Mouse (Mus musculus) thymus, adult 2 months (tissue): Measurements from ENCODE around the gene Capn2. TPM values are rescaled to one million over a fixed set of nuclear protein-coding genes. Genes with fewer than 3 reads are reported as not detected.

Experiments
- DNase-seq: peaks from one replicate; pipeline ENCODE4 v3.0.0; 2021
- H3K27ac ChIP-seq: fragments of 200-500 bp; 2 replicates; pipeline ENCODE4 v1.5.1; 2012; ENCODE audit warnings: low read length, control low read depth; ENCODE audit not compliant: control insufficient read depth, insufficient read depth
- H3K27me3 ChIP-seq: fragments of 200-500 bp; 2 replicates; pipeline ENCODE4 v1.6.1; 2012; ENCODE audit warnings: mild to moderate bottlenecking, low read length, moderate library complexity, mixed read lengths; ENCODE audit not compliant: control insufficient read depth, insufficient read depth
- H3K36me3 ChIP-seq: fragments of 200-500 bp; 2 replicates; pipeline ENCODE4 v1.6.1; 2012; ENCODE audit warnings: mild to moderate bottlenecking, low read length, moderate library complexity; ENCODE audit not compliant: control insufficient read depth, insufficient read depth
- H3K4me1 ChIP-seq: fragments of 200-500 bp; replicated peaks from 2 replicates; pipeline ENCODE4 v1.6.1; 2012; ENCODE audit warnings: low read length; ENCODE audit not compliant: control insufficient read depth, insufficient read depth
- H3K4me3 ChIP-seq: fragments of 200-500 bp; 2 replicates; pipeline ENCODE4 v1.5.1; 2012; ENCODE audit warnings: mild to moderate bottlenecking, low read length, control low read depth, moderate library complexity; ENCODE audit not compliant: control insufficient read depth, insufficient read depth
- CTCF ChIP-seq: fragments of 200-500 bp; IDR thresholded peaks from 2 replicates; pipeline ENCODE4 v1.5.1; 2012; ENCODE audit warnings: mild to moderate bottlenecking, control low read depth, low read length, moderate library complexity, borderline replicate concordance; ENCODE audit not compliant: control insufficient read depth, poor library complexity, insufficient read depth; ENCODE audit errors: extremely low read depth
- POLR2A ChIP-seq: fragments of 200-500 bp; IDR thresholded peaks from 2 replicates; pipeline ENCODE4 v1.6.1; 2012; ENCODE audit warnings: mild to moderate bottlenecking, low read length, control low read depth, moderate library complexity; ENCODE audit not compliant: control insufficient read depth, poor library complexity, insufficient read depth; ENCODE audit errors: extremely low read depth
- WGBS: fragments of 180-500 bp; shearing (Covaris S2); methylation state at CpG from one replicate; pipeline ENCODE4 v1.1.7; 2018; 5-methylcytosine and 5-hydroxymethylcytosine counted together
- polyA plus RNA-seq: library from polyadenylated mRNA; depleted of rRNA; stranded (reverse); fragments of >200 nt; gene quantifications from 2 replicates; pipeline ENCODE4 v1.2.3, GENCODE M21; 2012

Gene Capn2
- polyA plus RNA-seq, 1 experiment, result 19.4 TPM

DNA sequence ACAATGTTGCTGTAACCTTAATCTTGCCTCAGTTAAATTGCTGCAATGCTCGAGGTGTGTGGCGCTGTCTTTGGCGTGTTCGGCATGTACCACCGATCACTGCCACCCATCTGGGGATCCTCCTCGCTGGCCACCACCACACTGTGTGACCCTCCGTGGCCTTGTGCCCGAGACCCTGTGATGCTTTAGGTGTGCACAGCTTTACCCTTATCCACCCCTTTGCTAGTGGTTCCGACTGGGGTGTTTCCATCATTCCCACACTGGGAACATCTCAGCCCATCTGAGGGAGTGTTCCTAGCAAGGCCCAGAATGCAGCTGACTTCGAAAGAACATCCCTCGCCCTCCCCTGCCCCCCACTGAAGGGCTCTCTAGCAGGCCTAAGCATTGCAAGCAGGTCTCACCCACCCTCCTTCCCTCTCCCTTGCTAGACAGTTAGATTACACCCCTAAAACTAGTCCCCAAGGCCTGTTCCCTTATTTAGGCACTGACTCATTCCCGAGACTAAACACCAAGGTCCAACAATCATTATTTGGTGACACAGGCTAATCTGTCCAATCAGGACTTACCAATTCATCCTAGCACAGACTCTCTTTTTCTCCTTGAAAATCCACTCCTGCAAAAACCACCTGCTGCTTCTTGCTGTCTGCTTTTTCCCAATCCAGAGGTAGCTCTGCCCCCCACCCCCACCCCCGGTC is 14.1 kb downstream of the Capn2 start:
- no peak for TF ChIP-seq CTCF
- Histone ChIP-seq H3K36me3 (no peaks in the 10 kb centered on the region), H3K27me3 (no peaks in the 10 kb centered on the region), H3K27ac (no peak overlapping the region), H3K4me1 (peaks cover 9% of the 10 kb centered on the region), H3K4me3 (no peak overlapping the region)
- WGBS, result 84% methylated on average over 13 of the region's 13 CpGs
- no peak for DNase-seq

DNA sequence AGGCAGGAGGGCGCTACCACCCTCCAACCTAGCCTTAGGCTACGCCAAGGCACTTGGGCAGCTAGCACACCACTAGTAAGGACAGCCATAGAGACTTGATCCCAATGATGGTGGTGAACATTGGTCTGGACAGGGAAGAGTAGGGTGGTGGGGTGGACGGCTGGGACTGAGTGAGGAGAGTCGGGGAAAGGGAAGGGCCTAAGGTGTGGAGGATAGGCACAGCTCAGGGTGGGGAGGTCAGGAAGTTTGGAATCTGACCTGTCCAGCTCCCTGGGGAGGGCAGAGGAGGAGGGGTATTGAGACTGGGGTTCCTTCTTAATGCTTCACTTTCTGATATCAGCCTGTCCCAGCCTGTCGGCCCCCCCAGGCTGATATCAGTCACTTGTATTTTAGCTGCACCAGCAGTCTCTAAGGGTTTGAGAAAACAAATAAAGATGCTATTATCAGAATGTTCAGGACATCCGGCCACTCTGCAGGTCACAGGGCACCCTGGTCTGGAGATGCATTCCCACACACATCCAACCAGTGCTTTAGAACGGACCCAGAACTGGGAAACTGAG is 14.8 kb downstream of the Capn2 start:
- 94% methylated on average over 7 of the region's 7 CpGs for WGBS
- no peak for DNase-seq
- no peaks in the 10 kb centered on the region for H3K27me3 ChIP-seq
- H3K4me3 ChIP-seq, result no peak overlapping the region
- no peaks in the 10 kb centered on the region for H3K36me3 ChIP-seq
- peaks cover 9% of the 10 kb centered on the region for H3K4me1 ChIP-seq
- no peak for TF ChIP-seq CTCF
- H3K27ac ChIP-seq, result no peak overlapping the region

DNA sequence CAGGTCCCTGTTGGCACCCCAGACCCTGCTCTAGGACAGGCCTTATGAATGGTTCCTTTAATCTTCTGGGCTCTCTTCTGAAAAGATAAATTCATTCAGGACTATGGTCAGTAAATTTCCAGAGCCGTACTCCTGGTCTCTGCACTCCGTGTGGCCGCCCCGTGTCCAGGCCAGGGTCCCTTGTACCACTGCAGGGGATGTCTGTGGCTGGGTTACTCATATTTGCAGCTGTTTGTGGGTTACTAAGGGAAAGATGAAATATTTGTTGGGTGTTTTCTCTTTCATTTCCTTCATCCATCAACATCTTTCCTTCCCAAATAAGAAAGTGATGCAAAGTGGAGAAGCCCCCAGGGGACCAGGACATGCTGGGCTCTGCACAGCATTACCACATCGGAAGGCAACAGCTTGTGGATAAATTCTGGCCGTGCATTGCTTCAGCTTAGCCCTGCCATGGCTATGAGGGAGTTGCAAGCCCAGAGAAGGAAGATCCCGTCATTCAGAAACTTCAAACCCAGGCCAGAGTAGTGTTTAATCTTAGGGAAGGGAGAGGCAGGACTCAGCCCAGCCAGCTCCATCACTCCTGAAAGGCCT is 15.5 kb downstream of the Capn2 start:
- TF ChIP-seq POLR2A, result no peak
- no peak for TF ChIP-seq CTCF
- Histone ChIP-seq H3K36me3 (no peaks in the 10 kb centered on the region), H3K4me1 (peaks cover 9% of the 10 kb centered on the region), H3K4me3 (no peak overlapping the region), H3K27ac (no peak overlapping the region), H3K27me3 (no peaks in the 10 kb centered on the region)
- 90% methylated on average over 7 of the region's 7 CpGs for whole genome bisulfite sequencing
- DNase-seq, result no peak

DNA sequence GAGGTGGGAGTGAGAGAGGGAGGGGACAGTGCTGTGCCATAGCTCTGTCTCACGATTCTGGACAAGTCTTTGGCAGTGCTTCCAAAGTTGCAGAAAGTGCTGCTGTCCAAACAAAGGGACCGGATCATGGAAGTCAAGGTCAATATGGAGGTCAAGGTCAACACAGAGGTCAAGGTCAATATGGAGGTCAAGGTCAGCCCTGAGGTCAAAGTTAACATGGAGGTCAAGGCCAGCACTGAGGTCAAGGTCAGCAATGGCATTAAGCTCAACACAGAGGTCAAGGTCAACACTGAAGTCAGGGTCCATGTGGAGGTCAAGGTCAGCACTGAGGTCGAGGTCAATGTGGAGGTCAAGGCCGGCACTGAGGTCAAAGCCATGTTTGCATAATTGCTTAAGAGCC is 16.6 kb downstream of the Capn2 start:
- Histone ChIP-seq H3K4me1 (peaks cover 3% of the 10 kb centered on the region; the same call in 1 of the 2 replicates), H3K36me3 (no peaks in the 10 kb centered on the region), H3K27ac (no peak overlapping the region), H3K27me3 (no peaks in the 10 kb centered on the region), H3K4me3 (no peak overlapping the region)
- TF ChIP-seq POLR2A, result no peak
- TF ChIP-seq CTCF, result no peak
- WGBS, result 98% methylated on average over 4 of the region's 4 CpGs
- no peak for DNase-seq

DNA sequence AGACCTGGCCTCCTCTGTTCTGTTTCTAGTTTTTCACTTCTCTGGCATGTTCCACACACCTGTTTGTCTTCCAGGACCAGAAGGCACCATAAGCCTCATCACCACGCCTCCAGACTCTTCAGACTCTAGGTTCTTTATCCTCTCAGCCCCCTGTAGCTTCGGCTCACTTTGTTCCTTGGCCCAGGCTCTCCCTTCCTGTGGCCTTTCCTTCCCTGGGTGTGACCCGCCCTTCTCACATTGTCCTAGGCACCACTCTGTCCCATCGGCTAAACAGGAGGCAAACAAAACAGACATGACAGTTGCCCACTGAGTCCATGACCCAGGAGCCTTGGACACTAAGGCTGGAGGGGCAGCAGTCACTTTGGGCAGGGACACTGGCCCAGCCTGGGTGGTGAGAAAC is 17.2 kb downstream of the Capn2 start:
- Histone ChIP-seq H3K27ac (no peak overlapping the region), H3K36me3 (no peaks in the 10 kb centered on the region), H3K27me3 (no peaks in the 10 kb centered on the region), H3K4me3 (no peak overlapping the region), H3K4me1 (peaks cover 3% of the 10 kb centered on the region; the same call in 1 of the 2 replicates)
- no peak for DNase-seq
- TF ChIP-seq CTCF (no peak), POLR2A (no peak)
- WGBS, result 86% methylated on average over 4 of the region's 4 CpGs

DNA sequence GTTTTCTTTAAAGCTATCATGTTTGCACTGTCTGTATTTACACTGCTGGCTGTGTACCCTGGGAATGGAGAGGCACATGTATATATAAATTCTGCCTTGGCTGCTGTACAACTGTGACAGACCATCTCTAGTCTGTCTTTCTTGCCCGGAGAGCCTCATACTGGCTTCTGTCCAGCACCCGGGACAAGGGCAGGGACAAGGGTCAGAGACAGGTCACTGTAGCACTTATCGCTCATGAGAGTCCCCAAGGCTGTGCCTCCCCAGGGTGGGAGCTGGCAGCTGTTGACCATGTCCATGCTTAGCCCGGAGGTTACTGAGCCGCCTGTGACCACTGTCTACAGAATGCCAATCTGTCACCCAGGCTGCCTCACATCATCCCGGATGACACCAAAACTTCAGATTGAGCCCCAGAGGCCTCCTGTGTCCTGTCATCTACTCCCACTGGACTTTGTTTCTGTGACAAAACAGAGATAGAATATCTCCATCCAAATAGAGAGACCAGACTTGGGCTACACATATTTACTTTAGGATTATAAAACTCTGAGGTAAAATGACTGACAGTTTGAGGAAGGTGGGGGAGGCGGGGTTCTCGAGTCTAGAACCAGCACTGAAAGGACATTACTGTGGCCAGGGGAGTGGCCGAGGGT is 17.8 kb downstream of the Capn2 start:
- no peaks in the 10 kb centered on the region for H3K36me3 ChIP-seq
- H3K27me3 ChIP-seq, result no peaks in the 10 kb centered on the region
- TF ChIP-seq CTCF, result no peak
- no peak for TF ChIP-seq POLR2A
- no peak overlapping the region for H3K4me3 ChIP-seq
- DNase-seq, result no peak
- H3K4me1 ChIP-seq, result peaks cover 3% of the 10 kb centered on the region; the same call in 1 of the 2 replicates
- no peak overlapping the region for H3K27ac ChIP-seq
- whole genome bisulfite sequencing, result 92% methylated on average over 9 of the region's 9 CpGs

DNA sequence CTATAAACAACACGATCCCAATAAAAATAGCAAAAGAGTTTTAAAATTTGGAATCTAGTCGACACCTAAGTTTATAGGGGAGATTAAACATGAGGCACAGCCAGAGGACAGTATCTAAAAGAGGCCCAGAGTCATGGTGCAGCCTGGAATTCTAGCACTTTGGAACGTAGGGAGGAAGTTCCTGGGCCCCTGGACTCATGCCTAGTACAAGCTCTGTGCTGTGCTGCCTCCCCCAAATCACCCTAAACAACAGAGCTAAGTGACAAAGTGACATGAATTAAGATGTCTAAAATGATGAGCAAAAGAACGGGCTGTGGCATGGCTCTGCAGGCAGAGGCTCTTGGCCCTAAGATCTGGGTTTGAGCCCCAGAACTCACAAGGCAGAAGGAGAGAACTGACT is 19.7 kb downstream of the Capn2 start:
- Histone ChIP-seq H3K27me3 (no peaks in the 10 kb centered on the region), H3K4me1 (no peaks in the 10 kb centered on the region; the same call in 1 of the 2 replicates), H3K4me3 (no peak overlapping the region), H3K36me3 (no peaks in the 10 kb centered on the region), H3K27ac (no peak overlapping the region)
- WGBS, result 92% methylated on average over 4 of the region's 4 CpGs
- DNase-seq, result no peak
- TF ChIP-seq CTCF (no peak), POLR2A (no peak)
